Mouse (Mus musculus): ENCODE measurements at regions not wholly inside any gene's neighbourhood (a gene's known extent, or its start where the extent isn't known, plus 50 kb on each side); places are given as distances from the start of the nearest gene placed in this dataset.

DNA sequence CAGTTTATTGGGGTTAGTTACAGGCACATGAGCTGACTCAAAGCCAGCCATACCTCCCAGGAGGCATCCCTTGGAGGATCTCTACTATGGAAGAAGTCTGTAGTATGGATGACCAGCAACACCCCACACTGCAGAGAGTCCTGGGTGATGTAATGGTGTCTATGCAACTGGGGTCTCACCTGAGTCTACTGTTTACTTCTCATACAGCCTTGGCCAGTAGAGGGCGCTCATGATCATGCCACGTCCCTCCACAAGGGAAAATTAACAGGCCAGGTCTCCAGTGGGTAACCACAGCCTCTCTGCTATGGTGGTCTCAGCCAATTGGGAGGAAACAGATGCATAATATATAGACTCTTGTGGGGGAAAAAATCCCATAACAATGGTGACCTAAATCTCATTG lies 111.7 kb downstream of the Cdh26 start:
- H3K4me1 ChIP-seq (ENCODE audit: control insufficient read depth, insufficient read depth, low read length) = no peaks in the 10 kb centered on the region
- TF ChIP-seq POLR2A (IDR thresholded peaks at IDR 0.05; ENCODE audit: extremely low read depth, insufficient read depth, low read length) (no peak), CTCF (IDR thresholded peaks at IDR 0.05; ENCODE audit: extremely low read depth, insufficient read depth, low read length) (peak; percentile 71)
- no peak overlapping the region for H3K4me3 ChIP-seq (ENCODE audit: insufficient read depth, low read length)
- H3K27ac ChIP-seq (ENCODE audit: insufficient read depth, low read length) = no peak overlapping the region

DNA sequence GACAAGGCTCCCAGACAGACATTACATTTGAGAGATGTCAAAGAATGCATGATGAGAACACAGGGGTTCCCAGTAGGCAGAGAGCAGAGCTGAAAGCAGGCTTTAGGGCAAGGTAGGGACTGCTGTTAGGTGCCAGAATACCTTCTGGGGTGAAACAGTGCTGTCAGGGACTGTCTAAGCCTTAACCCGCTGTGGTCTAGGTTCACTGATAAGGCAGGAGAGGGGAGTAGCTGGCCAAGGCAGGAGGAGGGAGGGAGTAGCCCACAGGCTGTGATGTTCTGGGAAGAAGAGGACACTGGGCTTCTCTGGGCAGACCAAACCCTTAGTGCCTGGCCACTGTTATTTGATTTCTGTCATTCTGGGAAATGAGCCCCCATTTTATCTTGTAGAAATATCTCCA lies 114.1 kb downstream of the Cdh26 start:
- no peak for TF ChIP-seq POLR2A (IDR thresholded peaks at IDR 0.05; ENCODE audit: extremely low read depth, insufficient read depth, low read length)
- no peak for TF ChIP-seq CTCF (IDR thresholded peaks at IDR 0.05; ENCODE audit: extremely low read depth, insufficient read depth, low read length)
- Histone ChIP-seq H3K4me1 (ENCODE audit: control insufficient read depth, insufficient read depth, low read length) (no peaks in the 10 kb centered on the region), H3K27ac (ENCODE audit: insufficient read depth, low read length) (no peak overlapping the region), H3K4me3 (ENCODE audit: insufficient read depth, low read length) (no peak overlapping the region)

DNA sequence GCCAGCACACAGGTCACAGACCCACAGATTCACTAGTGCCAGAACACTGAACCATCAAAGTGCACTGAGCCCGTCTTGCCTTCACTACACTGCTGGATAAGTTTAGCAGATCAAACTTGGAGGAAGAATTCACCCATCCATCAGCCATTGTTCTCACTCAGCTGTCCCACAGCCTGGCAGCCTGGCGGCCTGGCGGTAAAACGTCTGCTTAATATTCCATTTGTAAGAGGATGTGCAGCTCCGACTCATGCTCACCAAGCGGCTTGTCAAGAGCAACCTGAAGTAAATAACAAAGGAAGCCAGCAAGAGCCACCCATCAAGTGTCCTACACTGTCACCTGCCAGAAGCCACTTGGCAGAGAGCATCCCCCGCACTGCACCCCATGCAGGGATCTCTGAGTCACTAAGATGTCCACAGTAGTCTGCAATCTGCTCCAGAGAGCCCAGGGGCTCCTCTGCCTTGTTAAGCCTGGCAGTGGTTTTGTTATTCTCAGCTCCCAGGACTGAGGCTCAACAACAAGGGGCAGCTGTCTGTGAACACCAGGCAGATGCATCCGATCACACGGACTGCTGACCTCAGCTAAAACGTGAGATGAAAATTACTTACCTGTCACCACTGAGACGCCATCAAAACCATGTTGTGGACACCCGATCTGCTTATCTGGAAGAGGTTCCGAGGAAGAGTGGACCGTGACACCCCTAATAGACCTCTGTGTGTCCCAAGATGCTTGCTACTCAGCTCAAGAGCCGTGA lies 115.4 kb downstream of the Cdh26 start:
- H3K27ac ChIP-seq (ENCODE audit: insufficient read depth, low read length) = no peak overlapping the region
- TF ChIP-seq CTCF (IDR thresholded peaks at IDR 0.05; ENCODE audit: extremely low read depth, insufficient read depth, low read length) = no peak
- TF ChIP-seq POLR2A (IDR thresholded peaks at IDR 0.05; ENCODE audit: extremely low read depth, insufficient read depth, low read length) = no peak
- no peak overlapping the region for H3K4me3 ChIP-seq (ENCODE audit: insufficient read depth, low read length)
- H3K4me1 ChIP-seq (ENCODE audit: control insufficient read depth, insufficient read depth, low read length) = no peaks in the 10 kb centered on the region

DNA sequence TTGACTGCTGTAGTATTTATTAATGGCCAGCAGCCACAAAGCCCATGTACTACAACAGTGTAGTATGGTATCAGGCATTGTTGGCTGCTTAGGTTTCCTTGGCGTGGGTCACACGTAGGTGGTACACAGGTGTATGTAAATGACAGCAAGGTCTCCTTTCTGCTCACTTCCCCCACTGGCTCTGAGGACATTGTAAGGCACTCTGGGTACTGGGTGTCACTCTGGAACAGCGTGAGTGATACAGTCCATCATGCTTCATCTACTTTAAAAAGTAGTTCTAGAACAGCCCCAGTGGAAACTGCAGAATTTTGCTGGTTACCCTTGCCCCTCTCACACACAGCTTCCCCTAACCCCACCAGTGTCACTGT lies 116.0 kb downstream of the Cdh26 start:
- Histone ChIP-seq H3K4me1 (ENCODE audit: control insufficient read depth, insufficient read depth, low read length) (no peaks in the 10 kb centered on the region), H3K27ac (ENCODE audit: insufficient read depth, low read length) (no peak overlapping the region), H3K4me3 (ENCODE audit: insufficient read depth, low read length) (no peak overlapping the region)
- TF ChIP-seq CTCF (IDR thresholded peaks at IDR 0.05; ENCODE audit: extremely low read depth, insufficient read depth, low read length) (no peak), POLR2A (IDR thresholded peaks at IDR 0.05; ENCODE audit: extremely low read depth, insufficient read depth, low read length) (no peak)

DNA sequence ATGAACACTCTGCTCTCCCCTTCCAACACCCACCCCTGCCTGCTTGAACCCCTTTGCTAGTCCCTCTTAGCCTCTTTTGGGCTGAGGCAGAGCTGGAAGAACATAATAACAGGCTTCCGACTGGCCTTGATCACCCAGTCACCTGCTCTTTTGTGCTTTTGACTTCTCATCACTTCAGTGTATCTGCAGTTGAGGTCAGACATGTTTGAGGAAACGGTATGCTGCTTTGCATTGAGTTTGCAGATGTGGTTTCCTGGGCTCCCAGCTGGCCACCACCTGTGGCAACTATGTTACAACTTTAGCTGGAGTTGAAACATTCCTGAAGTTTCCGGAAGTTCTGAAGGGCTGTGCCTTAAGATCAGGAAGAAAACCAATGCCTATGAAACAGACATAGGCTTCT lies 116.6 kb downstream of the Cdh26 start:
- no peak for TF ChIP-seq CTCF (IDR thresholded peaks at IDR 0.05; ENCODE audit: extremely low read depth, insufficient read depth, low read length)
- TF ChIP-seq POLR2A (IDR thresholded peaks at IDR 0.05; ENCODE audit: extremely low read depth, insufficient read depth, low read length) = no peak
- Histone ChIP-seq H3K27ac (ENCODE audit: insufficient read depth, low read length) (no peak overlapping the region), H3K4me1 (ENCODE audit: control insufficient read depth, insufficient read depth, low read length) (no peaks in the 10 kb centered on the region), H3K4me3 (ENCODE audit: insufficient read depth, low read length) (no peak overlapping the region)

DNA sequence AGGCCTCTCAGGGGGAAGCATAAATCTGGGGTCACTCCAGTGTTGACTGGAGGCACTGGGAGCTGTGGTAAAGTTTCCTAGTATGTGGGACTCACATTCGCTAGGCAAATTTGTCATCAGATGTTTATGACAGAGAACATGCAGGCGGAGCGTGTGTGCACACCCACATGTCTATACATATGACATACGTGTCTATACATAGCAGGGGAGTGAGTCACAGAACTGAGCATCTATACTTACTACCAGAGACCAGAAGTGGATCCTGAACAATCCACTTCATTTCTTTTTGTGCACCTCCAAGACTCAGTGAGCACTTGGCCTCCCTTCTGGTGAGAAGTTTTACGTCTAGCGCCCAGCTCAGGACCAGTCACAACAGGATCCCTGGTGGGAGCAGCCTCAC lies 118.6 kb downstream of the Cdh26 start:
- no peaks in the 10 kb centered on the region for H3K4me1 ChIP-seq (ENCODE audit: control insufficient read depth, insufficient read depth, low read length)
- no peak overlapping the region for H3K4me3 ChIP-seq (ENCODE audit: insufficient read depth, low read length)
- TF ChIP-seq POLR2A (IDR thresholded peaks at IDR 0.05; ENCODE audit: extremely low read depth, insufficient read depth, low read length) (no peak), CTCF (IDR thresholded peaks at IDR 0.05; ENCODE audit: extremely low read depth, insufficient read depth, low read length) (no peak)
- H3K27ac ChIP-seq (ENCODE audit: insufficient read depth, low read length) = no peak overlapping the region

DNA sequence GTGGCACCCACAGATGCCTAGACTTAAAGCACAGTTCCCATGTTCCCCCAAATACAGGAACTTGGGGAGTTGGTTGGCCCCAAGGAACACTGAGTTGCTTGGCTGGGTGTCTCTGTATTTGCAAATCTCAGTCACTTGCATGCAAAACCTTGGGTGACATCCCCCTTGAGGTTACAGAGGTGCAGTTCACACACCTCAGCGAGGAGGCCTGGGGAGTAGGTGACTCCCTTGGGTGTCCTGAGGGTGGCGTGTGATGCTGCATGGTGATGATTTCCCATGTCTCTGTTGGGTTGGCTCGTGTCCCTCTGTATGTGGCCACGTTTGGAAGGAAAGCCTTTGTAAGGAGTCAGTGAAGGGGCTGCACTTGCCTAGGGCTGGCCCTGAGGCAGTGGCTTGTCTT lies 123.4 kb downstream of the Cdh26 start:
- no peak overlapping the region for H3K27ac ChIP-seq (ENCODE audit: insufficient read depth, low read length)
- H3K4me1 ChIP-seq (ENCODE audit: control insufficient read depth, insufficient read depth, low read length) = no peaks in the 10 kb centered on the region
- H3K4me3 ChIP-seq (ENCODE audit: insufficient read depth, low read length) = no peak overlapping the region
- TF ChIP-seq POLR2A (IDR thresholded peaks at IDR 0.05; ENCODE audit: extremely low read depth, insufficient read depth, low read length) (no peak), CTCF (IDR thresholded peaks at IDR 0.05; ENCODE audit: extremely low read depth, insufficient read depth, low read length) (no peak)

DNA sequence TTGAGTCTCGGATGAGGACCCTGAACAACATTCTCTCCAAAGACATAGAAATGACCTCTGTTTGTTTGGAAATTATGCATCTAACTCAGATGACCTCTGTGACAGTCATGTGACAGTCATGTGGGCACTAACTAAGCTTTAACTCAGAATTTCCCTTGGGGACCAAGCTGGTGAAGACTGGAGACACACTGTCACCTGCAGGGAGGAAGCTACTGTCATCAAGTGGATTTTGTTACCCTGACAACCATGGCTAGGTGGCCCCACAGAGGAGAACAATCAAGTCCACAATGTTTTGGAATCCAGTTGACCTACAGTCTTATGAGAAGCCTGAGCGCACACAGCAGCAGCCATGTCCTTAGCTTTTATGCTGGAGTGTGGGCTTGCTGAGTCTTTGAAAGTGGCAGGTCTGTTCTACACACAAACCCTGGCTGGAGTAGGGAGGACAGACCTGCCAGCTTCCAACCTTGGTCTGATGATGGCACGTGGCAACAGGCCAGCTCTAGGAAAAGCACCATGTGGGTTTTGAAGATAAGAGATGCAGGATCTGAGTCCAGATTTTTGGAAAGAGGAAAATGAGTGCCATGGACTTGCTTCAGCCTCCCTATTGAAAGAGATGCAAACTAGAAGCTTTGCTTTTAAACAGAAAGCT lies 125.5 kb downstream of the Cdh26 start:
- Histone ChIP-seq H3K27ac (ENCODE audit: insufficient read depth, low read length) (no peak overlapping the region), H3K4me1 (ENCODE audit: control insufficient read depth, insufficient read depth, low read length) (no peaks in the 10 kb centered on the region), H3K4me3 (ENCODE audit: insufficient read depth, low read length) (no peak overlapping the region)
- TF ChIP-seq POLR2A (IDR thresholded peaks at IDR 0.05; ENCODE audit: extremely low read depth, insufficient read depth, low read length) (no peak), CTCF (IDR thresholded peaks at IDR 0.05; ENCODE audit: extremely low read depth, insufficient read depth, low read length) (no peak)

DNA sequence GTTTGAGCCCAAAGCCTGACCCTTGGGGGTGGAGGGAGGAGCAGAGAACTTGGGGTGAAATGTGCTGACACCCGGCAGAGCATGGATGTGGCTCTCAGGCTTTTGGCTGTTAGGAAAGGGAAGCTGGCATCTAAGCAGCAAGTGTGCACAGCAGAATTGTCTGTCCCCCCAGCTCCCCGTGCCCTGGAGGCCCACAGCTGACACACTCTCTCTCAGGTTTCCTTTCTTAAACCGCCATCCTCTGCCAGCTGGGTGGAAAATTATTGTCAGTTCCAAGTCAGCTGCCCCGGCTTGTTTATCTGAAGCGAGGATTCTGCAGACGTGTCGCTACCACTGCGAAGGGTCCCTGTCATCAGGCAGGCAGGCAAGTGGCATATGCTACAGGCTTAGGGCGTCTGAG lies 127.6 kb downstream of the Cdh26 start:
- TF ChIP-seq CTCF (IDR thresholded peaks at IDR 0.05; ENCODE audit: extremely low read depth, insufficient read depth, low read length) (no peak), POLR2A (IDR thresholded peaks at IDR 0.05; ENCODE audit: extremely low read depth, insufficient read depth, low read length) (no peak)
- Histone ChIP-seq H3K4me3 (ENCODE audit: insufficient read depth, low read length) (no peak overlapping the region), H3K27ac (ENCODE audit: insufficient read depth, low read length) (no peak overlapping the region)

DNA sequence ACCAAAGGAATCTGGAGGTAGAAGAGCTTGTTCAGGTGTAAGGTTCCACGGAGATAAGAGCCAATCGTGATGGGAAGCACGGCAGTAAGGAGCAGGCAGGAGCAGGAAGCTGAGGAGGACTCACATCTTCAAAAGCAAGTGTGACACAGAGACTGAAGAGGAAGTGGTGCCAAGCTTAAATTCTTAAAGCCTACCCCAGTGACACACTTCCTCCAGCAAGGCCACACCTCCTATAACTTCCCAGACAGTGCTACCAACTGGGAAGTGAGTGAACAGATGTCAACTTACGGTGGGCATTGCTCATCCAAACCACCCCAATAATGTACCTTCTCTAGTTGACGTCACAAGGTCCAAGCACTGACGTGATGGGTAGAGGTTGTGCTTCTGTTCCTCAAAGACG lies 133.0 kb downstream of the Cdh26 start:
- Histone ChIP-seq H3K4me1 (ENCODE audit: control insufficient read depth, insufficient read depth, low read length) (peaks cover 4% of the 10 kb centered on the region), H3K4me3 (ENCODE audit: insufficient read depth, low read length) (no peak overlapping the region), H3K27ac (ENCODE audit: insufficient read depth, low read length) (no peak overlapping the region)
- TF ChIP-seq CTCF (IDR thresholded peaks at IDR 0.05; ENCODE audit: extremely low read depth, insufficient read depth, low read length) (no peak), POLR2A (IDR thresholded peaks at IDR 0.05; ENCODE audit: extremely low read depth, insufficient read depth, low read length) (no peak)

More for the DNA sequence above, 127.6 kb downstream of the Cdh26 start:
- H3K4me1 ChIP-seq (ENCODE audit: control insufficient read depth, insufficient read depth, low read length) = no peaks in the 10 kb centered on the region
